Mouse (Mus musculus) liver, postnatal 0 days (tissue): ENCODE results near the gene Atf1.

Experiments
- CTCF ChIP-seq: sonication (generic); IDR thresholded peaks from 2 replicates; pipeline ENCODE4 v1.5.1; 2016; ENCODE audit warnings: antibody characterized with exemption, low read depth
- EP300 ChIP-seq: IDR thresholded peaks from 2 replicates; pipeline ENCODE4 v1.6.1; 2016; ENCODE audit warnings: antibody characterized with exemption, low read depth, mild to moderate bottlenecking

DNA sequence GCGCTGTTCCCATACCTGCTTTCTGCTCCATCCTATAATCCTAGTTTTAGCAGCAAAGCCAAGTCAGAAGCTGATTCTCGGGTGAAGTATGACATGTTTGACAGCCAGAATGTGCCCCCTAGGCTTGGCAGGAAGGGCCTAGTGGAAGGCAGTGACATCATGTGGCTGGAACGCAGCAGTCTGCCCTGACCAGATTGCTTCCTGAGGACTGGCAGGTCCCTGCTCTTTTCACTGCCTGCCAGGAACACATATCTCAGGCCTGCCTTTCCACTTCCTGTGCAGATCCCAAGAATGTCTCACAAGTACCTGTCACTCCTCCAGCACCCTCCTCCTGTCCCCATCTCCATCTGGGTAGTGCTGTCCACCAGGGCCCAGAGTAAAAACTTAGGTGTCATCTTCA, 27.8 kb upstream of the Atf1 start:
- no peak for TF ChIP-seq EP300
- no peak for TF ChIP-seq CTCF
